Mouse (Mus musculus) limb, embryonic 13.5 days (tissue): ENCODE data around the gene Mmd. TPM values are rescaled to one million over a fixed set of nuclear protein-coding genes. Genes with fewer than 3 reads are reported as not detected.
A peak's percentile ranks its signal among the peaks of the same experiment; 100 is the strongest.
"Not testable (repeated sequence)": the region's sequence is repeated elsewhere in the genome, so short reads cannot be mapped to it uniquely, and the experiment has no call there.

Experiments
- ATAC-seq: fragments of 200-750 bp; cut with Nextera tagmentation; 2 replicates; pipeline ENCODE4 v1.8.0; 2017; ENCODE audit warnings: low read depth, moderate number of reproducible peaks, moderate TSS enrichment; ENCODE audit not compliant: low FRiP score
- H3K27ac ChIP-seq: fragments of 300-500 bp; sonication (generic); 2 replicates; pipeline ENCODE4 v1.5.1; 2015; ENCODE audit warnings: inconsistent platforms, mild to moderate bottlenecking, moderate library complexity
- H3K27me3 ChIP-seq: fragments of 300-500 bp; sonication (generic); 2 replicates; pipeline ENCODE4 v1.6.1; 2015; ENCODE audit warnings: mild to moderate bottlenecking, inconsistent platforms
- H3K36me3 ChIP-seq: fragments of 300-500 bp; sonication (generic); 2 replicates; pipeline ENCODE4 v1.6.1; 2015; ENCODE audit warnings: inconsistent platforms, mild to moderate bottlenecking, moderate library complexity
- H3K4me1 ChIP-seq: fragments of 300-500 bp; sonication (generic); 2 replicates; pipeline ENCODE4 v1.6.1; 2015; ENCODE audit warnings: inconsistent platforms
- H3K4me2 ChIP-seq: fragments of 300-500 bp; sonication (generic); replicated peaks from 2 replicates; pipeline ENCODE4 v1.6.1; 2015; ENCODE audit warnings: inconsistent platforms, mild to moderate bottlenecking, moderate library complexity
- H3K4me3 ChIP-seq: fragments of 300-500 bp; sonication (generic); 2 replicates; pipeline ENCODE4 v1.5.1; 2015; ENCODE audit warnings: moderate library complexity, mild to moderate bottlenecking, inconsistent platforms
- H3K9ac ChIP-seq: fragments of 300-500 bp; sonication (generic); 2 replicates; pipeline ENCODE4 v1.6.1; 2015; ENCODE audit warnings: mild to moderate bottlenecking, inconsistent platforms
- H3K9me3 ChIP-seq: fragments of 300-500 bp; sonication (generic); 2 replicates; pipeline ENCODE4 v1.6.1; 2016; ENCODE audit warnings: inconsistent platforms
- WGBS: fragments of 180-500 bp; shearing (Covaris S2); methylation state at CpG from one replicate; pipeline ENCODE4 v1.1.7; 2015; 5-methylcytosine and 5-hydroxymethylcytosine counted together
- polyA plus RNA-seq: library from polyadenylated mRNA; unstranded; fragments of >200 nt; fragmentation: Nextera tagmentation; extraction: Ambion mirVana; gene quantifications from 2 replicates; pipeline ENCODE4 v1.2.1, GENCODE M21; 2015

Gene Mmd
- polyA plus RNA-seq, 1 experiment from 2014 or later: 37.4 TPM

DNA sequence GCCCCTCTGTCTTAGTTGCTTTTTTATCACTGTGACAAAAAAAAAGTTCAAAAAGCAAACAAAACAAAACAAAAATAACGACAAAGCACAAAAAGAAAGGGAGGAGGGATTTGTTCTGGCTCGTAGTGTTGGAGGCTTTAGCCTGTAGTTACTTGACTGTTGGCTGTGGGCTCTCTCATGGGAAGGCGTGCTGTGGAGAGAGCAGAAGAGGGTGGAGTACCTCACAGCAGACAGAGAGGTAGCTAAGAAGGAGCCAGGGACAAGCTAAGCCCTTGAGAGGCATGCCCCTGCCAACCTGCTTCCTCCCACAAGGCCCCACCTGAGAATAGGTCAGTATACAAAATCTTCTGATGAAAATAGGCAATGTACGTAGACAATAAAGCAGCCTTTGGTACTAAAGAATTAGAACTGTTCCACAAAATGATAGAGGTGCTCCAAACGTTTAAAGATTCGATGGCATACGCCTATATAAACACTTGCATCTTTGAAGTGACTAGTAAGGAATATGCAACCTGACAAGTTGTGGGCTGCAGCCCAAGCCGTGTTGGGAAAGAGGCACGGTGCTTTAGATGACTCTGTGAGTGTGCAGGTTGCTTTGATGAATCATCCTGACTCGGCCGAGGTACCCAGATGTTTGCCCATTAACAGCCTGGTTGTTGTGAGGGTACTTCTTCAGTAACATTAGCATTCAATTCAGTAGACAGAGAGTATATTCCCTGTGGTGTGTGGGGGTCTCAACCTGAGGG lies 21.0 kb downstream of the Mmd start:
- H3K4me1 ChIP-seq: peaks cover 10% of the 10 kb centered on the region
- no peak for ATAC-seq
- H3K9me3 ChIP-seq: no peaks in the 10 kb centered on the region
- no peak overlapping the region for H3K27ac ChIP-seq
- no peak overlapping the region for H3K9ac ChIP-seq
- H3K4me2 ChIP-seq: no peak overlapping the region
- 86% methylated on average over 11 of the region's 11 CpGs for WGBS
- H3K27me3 ChIP-seq: no peaks in the 10 kb centered on the region
- no peak overlapping the region for H3K4me3 ChIP-seq
- H3K36me3 ChIP-seq: peaks cover 52% of the 10 kb centered on the region

DNA sequence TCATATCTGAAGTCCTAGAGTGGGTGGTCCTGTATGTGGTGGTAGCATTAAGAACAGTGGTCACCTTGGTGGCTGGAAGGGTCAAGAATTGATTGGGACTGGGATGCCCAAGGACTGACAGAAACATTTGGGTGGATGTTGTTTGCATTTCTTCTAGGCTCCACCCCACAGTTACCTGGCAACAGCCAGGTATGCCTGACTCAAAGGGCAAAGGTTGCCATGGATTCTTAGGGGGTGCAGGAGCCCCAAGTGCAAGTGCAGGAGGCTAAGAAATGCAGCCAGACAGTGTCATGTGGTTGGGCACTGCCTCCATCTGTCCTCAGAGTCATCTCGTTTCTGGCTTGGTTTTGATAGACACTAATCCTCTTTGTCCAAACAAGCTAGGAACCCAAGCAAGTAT lies 24.9 kb downstream of the Mmd start:
- Histone ChIP-seq H3K27ac (no peak overlapping the region), H3K9me3 (no peaks in the 10 kb centered on the region), H3K27me3 (no peaks in the 10 kb centered on the region), H3K4me1 (peaks cover 2% of the 10 kb centered on the region), H3K4me2 (no peak overlapping the region), H3K4me3 (no peak overlapping the region), H3K36me3 (peaks cover 49% of the 10 kb centered on the region), H3K9ac (no peak overlapping the region)
- 68% methylated on average over 1 of the region's 1 CpGs for WGBS
- no peak for ATAC-seq

DNA sequence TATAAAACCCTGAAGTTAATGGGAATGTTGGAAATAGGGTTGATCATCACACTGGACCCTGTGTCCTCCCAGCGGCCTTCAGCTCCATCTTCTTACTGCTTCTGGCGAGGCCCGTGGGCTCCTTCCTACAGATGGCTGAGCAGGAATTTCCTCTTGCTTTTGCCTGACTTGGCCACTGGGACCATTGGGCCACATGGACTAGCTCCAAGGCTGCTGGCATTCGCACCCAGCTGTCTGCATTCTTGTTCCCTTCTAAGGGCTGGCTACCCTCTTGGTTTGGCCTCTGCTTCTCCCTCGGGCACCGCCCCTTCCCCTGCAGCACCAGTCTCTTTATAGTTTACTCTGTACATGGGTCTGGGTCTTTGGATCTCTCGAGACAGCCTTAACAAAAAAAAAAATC lies 26.4 kb downstream of the Mmd start:
- WGBS: 86% methylated on average over 7 of the region's 7 CpGs
- no peak for ATAC-seq
- H3K36me3 ChIP-seq: peaks cover 43% of the 10 kb centered on the region
- H3K27ac ChIP-seq: no peak overlapping the region
- H3K4me2 ChIP-seq: no peak overlapping the region
- no peak overlapping the region for H3K9ac ChIP-seq
- H3K4me3 ChIP-seq: no peak overlapping the region
- H3K27me3 ChIP-seq: no peaks in the 10 kb centered on the region
- no peaks in the 10 kb centered on the region for H3K4me1 ChIP-seq
- H3K9me3 ChIP-seq: no peaks in the 10 kb centered on the region

DNA sequence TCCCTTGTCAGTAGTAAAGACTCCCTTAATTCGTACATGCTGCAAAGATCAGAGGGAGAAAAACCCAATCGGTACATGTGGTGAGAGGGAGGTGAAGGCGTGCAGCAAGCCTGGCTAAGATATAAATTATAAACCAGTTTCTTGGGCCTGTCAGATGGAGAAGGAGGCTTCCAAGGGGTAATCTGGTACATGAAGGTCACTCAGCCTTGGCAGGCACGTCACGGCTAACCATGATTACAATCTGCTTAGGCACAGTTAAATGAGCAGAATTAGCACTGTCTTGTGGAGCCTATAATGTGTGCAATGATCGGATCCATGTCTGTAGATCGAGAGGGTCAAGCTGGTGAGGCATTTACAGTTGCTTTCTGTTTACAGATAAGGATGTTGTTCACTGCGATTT lies 26.9 kb downstream of the Mmd start:
- Histone ChIP-seq H3K4me2 (no peak overlapping the region), H3K9ac (no peak overlapping the region), H3K9me3 (no peaks in the 10 kb centered on the region), H3K36me3 (peaks cover 39% of the 10 kb centered on the region), H3K4me1 (no peaks in the 10 kb centered on the region), H3K27ac (no peak overlapping the region), H3K27me3 (no peaks in the 10 kb centered on the region), H3K4me3 (no peak overlapping the region)
- WGBS: 79% methylated on average over 8 of the region's 8 CpGs
- no peak for ATAC-seq

DNA sequence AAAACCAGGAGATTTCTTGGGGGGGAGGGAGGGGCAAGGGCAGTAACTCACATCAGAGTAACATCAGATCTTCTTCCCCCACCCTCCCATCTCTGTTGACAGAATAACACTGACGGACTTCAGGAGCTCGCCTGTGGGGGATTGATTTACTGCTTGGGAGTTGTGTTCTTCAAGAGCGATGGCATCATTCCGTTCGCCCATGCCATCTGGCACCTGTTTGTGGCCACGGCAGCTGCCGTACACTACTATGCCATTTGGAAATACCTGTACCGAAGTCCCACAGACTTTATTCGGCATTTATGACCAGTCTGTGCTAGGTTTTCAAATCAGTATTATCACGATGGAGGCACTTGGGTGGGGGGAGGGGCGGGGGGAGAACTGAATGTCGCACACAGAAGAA lies 27.3 kb downstream of the Mmd start:
- Histone ChIP-seq H3K9ac (no peak overlapping the region), H3K9me3 (no peaks in the 10 kb centered on the region), H3K4me1 (no peaks in the 10 kb centered on the region), H3K27ac (no peak overlapping the region), H3K4me2 (no peak overlapping the region), H3K36me3 (peaks cover 35% of the 10 kb centered on the region), H3K4me3 (no peak overlapping the region), H3K27me3 (no peaks in the 10 kb centered on the region)
- WGBS: 86% methylated on average over 12 of the region's 12 CpGs
- ATAC-seq: no peak

DNA sequence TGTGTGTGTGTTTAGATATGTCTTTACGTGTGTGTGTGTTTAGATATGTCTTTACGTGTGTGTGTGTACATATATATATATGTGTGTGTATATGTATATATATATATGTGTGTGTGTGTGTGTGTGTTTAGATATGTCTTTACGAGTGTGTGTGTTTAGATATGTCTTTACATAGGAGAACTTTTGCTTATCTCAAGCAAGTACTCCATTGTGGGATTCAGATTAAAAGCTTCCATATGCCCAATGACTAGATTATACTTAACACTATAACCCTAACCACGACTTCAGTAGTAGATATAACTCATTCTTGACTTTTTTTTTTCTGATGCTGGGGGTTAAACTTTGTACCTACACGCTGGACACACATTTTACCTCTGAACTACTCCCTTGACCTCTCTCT lies 30.8 kb downstream of the Mmd start:
- no peaks in the 10 kb centered on the region for H3K4me1 ChIP-seq
- no peak for ATAC-seq
- H3K9ac ChIP-seq: no peak overlapping the region
- H3K27ac ChIP-seq: no peak overlapping the region
- H3K4me2 ChIP-seq: no peak overlapping the region
- no peaks in the 10 kb centered on the region for H3K9me3 ChIP-seq
- 84% methylated on average over 5 of the region's 5 CpGs for WGBS
- no peak overlapping the region for H3K4me3 ChIP-seq
- H3K27me3 ChIP-seq: no peaks in the 10 kb centered on the region
- peaks cover 17% of the 10 kb centered on the region; the same call in 1 of the 2 replicates for H3K36me3 ChIP-seq

DNA sequence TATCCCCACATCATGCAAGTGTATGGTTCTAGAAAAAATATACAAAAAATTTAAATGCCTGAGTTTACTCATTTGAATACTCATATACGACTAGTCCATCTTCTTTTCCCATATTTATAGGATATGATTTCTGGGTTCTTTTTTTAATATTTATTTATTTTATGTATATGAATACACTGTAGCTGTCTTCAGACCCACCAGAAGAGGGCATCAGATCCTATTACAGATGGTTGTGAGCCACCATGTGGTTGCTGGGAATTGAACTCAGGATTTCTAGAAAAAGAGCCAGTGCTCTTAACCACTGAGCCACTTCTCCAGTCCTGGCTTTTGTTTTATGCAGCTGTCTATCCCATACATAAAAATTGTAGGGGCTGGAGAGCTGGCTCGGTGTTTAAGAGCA lies 32.7 kb downstream of the Mmd start:
- not testable (repeated sequence) for H3K27me3 ChIP-seq, H3K27ac ChIP-seq, H3K4me1 ChIP-seq, H3K4me3 ChIP-seq, H3K9ac ChIP-seq, H3K36me3 ChIP-seq, H3K9me3 ChIP-seq, H3K4me2 ChIP-seq, ATAC-seq
- 92% methylated on average over 2 of the region's 2 CpGs for WGBS

DNA sequence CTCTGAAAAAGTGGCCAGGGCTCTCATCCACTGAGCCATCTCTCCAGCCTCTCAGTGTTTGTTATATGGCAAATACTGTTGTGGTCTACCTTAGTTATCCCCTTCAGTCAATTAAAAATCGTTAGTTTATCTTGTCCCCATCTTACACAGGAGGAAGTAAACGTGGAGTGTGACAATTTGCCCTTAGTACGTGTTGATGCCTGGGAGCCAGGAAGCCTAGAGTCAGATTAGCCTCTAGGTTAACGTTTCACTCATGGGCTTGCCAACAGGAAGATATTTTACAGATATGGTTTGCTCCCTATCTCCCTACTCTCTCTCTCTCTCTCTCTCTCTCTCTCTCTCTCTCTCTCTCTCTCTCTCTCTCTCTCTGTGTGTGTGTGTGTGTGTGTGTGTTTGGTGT lies 33.9 kb downstream of the Mmd start:
- Histone ChIP-seq H3K4me2 (no peak overlapping the region), H3K27me3 (no peaks in the 10 kb centered on the region), H3K9me3 (no peaks in the 10 kb centered on the region), H3K36me3 (no peaks in the 10 kb centered on the region), H3K4me1 (no peaks in the 10 kb centered on the region), H3K27ac (no peak overlapping the region), H3K4me3 (no peak overlapping the region), H3K9ac (no peak overlapping the region)
- 63% methylated on average over 4 of the region's 4 CpGs for WGBS
- no peak for ATAC-seq

DNA sequence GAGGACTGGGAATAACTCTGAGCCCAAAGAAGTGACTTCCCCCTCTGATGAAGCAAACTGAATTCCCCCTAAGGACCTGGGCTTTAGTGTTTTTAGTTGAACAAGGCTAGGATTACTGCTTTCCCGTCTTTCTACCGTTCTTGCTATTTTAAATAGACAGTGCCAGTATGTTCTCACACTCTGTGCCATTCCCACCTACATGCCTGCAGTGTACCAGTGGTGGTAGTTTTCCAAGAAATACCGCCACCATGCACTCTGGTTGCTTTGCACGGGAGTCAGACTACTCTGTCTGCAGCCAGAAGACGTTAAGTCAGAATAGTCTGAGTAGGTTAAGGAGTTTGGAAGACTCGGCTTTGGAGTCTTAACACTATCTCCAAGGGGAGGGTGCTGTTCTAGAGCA lies 34.3 kb downstream of the Mmd start:
- no peaks in the 10 kb centered on the region for H3K4me1 ChIP-seq
- H3K27me3 ChIP-seq: no peaks in the 10 kb centered on the region
- H3K4me3 ChIP-seq: no peak overlapping the region
- H3K4me2 ChIP-seq: no peak overlapping the region
- no peak overlapping the region for H3K9ac ChIP-seq
- WGBS: 78% methylated on average over 6 of the region's 6 CpGs
- no peaks in the 10 kb centered on the region for H3K36me3 ChIP-seq
- H3K9me3 ChIP-seq: no peaks in the 10 kb centered on the region
- no peak for ATAC-seq
- H3K27ac ChIP-seq: no peak overlapping the region

DNA sequence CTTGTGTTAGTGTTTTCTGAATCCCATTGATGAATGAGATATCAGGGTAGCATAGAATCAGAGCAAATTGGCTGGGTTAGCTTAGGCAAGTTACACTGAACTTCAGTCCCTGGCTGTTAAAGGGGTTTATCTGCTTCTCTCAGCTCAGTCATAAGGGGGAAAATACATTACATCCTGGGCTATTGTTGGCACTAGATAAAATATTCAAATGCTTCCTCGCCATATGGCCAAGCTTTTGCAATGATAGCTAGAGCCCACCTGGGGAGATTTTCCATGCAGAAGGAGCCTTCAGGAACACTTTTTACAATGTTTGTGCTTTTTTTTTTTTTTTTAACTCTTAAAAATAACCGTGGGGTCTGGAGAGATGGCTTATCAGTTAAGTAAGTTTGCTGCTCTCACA lies 34.8 kb downstream of the Mmd start:
- Histone ChIP-seq H3K27ac (no peak overlapping the region), H3K27me3 (no peaks in the 10 kb centered on the region), H3K4me1 (no peaks in the 10 kb centered on the region), H3K4me2 (no peak overlapping the region), H3K36me3 (no peaks in the 10 kb centered on the region), H3K9me3 (no peaks in the 10 kb centered on the region), H3K4me3 (no peak overlapping the region), H3K9ac (no peak overlapping the region)
- WGBS: 67% methylated on average over 2 of the region's 2 CpGs
- ATAC-seq: no peak

DNA sequence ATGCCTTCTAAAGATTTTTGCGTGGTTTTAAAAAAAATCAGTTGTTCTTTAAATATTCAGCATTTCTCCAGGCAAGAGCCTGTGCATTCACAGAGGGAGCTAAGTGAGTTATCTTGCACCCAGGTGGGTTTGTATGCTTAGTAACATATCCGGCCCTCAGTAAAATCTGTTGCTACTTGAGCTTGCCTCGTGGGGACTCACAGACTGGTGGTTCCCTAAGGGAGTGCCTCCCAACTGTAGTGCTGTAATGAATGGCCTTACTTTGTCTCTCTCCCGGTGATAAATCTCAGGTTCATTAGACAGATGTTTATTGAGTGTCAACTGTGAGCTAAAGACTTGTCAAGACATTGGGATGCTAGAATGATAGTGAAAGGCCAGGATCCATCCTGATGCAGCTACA lies 35.4 kb downstream of the Mmd start:
- no peaks in the 10 kb centered on the region for H3K4me1 ChIP-seq
- H3K36me3 ChIP-seq: no peaks in the 10 kb centered on the region
- H3K27ac ChIP-seq: no peak overlapping the region
- no peaks in the 10 kb centered on the region for H3K27me3 ChIP-seq
- H3K4me2 ChIP-seq: no peak overlapping the region
- no peak for ATAC-seq
- WGBS: 51% methylated on average over 4 of the region's 4 CpGs
- H3K9ac ChIP-seq: no peak overlapping the region
- H3K9me3 ChIP-seq: no peaks in the 10 kb centered on the region
- H3K4me3 ChIP-seq: no peak overlapping the region

DNA sequence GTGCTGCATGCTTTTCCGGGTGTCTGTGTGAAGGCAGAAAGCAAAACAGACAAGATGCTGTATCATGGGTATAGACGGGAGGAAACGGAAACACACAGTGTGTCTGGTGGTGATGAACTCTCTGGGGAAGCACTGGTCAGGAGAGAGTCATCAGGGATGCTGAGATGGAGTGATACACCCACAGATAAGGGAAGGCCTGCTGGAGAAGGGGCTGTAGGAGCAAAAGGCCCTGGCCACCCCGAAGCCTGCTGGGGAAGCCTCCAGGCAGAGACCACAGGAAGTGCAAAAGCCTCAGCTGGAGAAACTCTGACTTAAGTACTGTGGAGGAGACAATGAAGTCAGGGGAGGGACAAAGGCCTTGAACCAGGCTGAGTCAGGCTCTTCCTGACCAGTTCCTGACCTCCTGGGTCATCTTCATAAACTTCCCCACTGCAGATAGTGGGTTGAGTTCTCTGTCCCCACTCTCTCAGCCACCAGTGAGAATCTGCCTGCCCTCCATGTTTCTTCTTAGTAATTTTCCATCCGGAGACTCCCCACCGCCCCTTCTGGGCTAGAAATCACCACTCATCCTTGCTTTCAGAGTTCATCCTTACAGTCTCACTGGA lies 37.4 kb downstream of the Mmd start:
- Histone ChIP-seq H3K27ac (no peak overlapping the region), H3K9me3 (no peaks in the 10 kb centered on the region), H3K4me2 (no peak overlapping the region), H3K4me1 (no peaks in the 10 kb centered on the region), H3K27me3 (no peaks in the 10 kb centered on the region), H3K4me3 (no peak overlapping the region), H3K36me3 (no peaks in the 10 kb centered on the region), H3K9ac (no peak overlapping the region)
- 88% methylated on average over 6 of the region's 6 CpGs for WGBS
- ATAC-seq: no peak

DNA sequence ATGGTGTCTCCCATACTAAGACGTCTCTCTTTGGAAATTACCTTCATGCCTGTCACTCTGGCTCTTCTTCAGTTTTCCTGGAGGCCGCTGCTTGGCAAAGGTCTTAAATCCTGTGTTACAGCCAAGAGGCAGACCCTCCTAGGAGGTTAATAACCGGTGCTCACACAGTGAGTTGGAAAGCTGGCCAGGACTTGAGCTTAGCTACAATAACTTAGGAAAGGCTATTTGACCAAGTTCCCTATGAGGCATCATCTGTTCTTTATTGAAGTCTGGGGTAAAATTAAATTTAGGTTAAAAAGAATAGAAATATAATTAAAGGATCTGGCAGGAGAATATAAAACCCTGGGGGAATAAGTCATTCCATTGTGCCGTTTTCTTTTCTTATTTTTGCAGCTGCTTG lies 41.9 kb downstream of the Mmd start:
- Histone ChIP-seq H3K4me1 (no peaks in the 10 kb centered on the region), H3K27ac (no peak overlapping the region), H3K4me3 (no peak overlapping the region), H3K9ac (no peak overlapping the region), H3K9me3 (no peaks in the 10 kb centered on the region), H3K27me3 (no peaks in the 10 kb centered on the region), H3K4me2 (no peak overlapping the region), H3K36me3 (no peaks in the 10 kb centered on the region)
- peak; percentile 44; the same call in 1 of the 2 replicates for ATAC-seq
- 52% methylated on average over 4 of the region's 4 CpGs for WGBS
